Mouse (Mus musculus) retina, adult 2 months (tissue): ENCODE data around the gene Synpo2.

Experiments
- DNase-seq: peaks from one replicate; pipeline ENCODE4 v3.0.0-alpha.2; 2012; ENCODE audit warnings: low read depth, low spot score

Gene Synpo2

GRCm38 (mm10) chr3:123166450-123166849 lies 69.5 kb downstream of the Synpo2 start:
- no peak for DNase-seq

DNA sequence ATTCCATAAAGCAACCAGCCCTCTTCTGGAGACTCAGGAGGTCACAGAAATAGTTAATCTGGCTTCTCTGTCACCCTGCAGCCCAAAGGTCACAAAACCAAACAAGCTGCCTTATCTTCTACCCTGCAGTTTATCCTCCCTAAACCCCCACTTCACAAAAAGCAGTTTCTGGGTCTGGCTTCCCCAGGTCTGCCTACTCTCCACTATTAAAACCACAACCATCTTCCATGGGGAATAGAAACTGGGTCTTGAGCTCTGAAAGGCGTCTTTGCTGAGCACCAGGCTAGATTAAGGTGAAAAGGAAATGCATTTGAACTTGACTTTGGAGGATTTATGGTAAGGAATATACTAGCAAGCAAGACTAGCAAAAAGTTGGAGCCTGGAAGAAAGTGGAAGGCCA lies 71.8 kb downstream of the Synpo2 start:
- no peak for DNase-seq

- no peak for DNase-seq
Measured at GRCm38 (mm10) chr3:123163192-123163523, 72.8 kb downstream of the Synpo2 start.

- DNase-seq = no peak
Measured at GRCm38 (mm10) chr3:123162289-123163191, 73.4 kb downstream of the Synpo2 start.

- peak; percentile 37 for DNase-seq
Measured at GRCm38 (mm10) chr3:123160792-123161191, 75.2 kb downstream of the Synpo2 start.

DNA sequence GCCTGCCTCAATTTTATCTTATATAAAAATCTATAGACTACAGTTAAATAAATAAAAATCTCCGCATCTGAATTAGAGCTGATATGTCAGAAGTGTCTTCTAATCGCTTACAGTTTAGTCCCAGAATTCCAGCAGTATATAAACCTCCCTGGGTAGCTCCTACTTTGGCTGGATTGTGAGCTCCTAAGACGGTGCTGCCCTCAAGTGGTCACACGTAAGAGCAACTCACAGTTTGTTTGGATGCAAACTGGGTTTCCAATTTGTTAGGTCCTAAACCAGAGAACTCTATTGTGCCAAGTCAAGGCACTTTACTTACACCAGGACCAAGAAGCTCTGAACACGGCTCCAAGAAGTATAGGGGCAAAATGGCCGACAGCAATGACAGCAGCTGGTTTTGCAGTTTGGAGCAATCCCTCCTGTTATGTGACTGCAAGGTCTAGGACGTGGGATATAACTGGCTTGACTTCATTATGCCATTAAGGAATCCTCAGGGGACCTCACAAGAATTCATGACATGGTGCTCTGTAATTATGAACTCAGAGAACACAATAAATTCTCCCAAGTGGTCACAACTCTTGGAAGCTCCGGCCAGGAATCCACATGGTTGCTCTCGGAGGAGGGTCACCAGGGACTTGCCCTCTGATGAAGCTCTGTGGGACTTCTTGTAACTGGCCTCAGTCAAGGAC lies 76.7 kb downstream of the Synpo2 start:
- DNase-seq = no peak

GRCm38 (mm10) chr3:123158579-123158978 lies 77.4 kb downstream of the Synpo2 start:
- no peak for DNase-seq

- no peak for DNase-seq
Measured at GRCm38 (mm10) chr3:123153337-123153736, 82.6 kb downstream of the Synpo2 start.

GRCm38 (mm10) chr3:123152911-123153310 lies 83.0 kb downstream of the Synpo2 start:
- DNase-seq = no peak

DNA sequence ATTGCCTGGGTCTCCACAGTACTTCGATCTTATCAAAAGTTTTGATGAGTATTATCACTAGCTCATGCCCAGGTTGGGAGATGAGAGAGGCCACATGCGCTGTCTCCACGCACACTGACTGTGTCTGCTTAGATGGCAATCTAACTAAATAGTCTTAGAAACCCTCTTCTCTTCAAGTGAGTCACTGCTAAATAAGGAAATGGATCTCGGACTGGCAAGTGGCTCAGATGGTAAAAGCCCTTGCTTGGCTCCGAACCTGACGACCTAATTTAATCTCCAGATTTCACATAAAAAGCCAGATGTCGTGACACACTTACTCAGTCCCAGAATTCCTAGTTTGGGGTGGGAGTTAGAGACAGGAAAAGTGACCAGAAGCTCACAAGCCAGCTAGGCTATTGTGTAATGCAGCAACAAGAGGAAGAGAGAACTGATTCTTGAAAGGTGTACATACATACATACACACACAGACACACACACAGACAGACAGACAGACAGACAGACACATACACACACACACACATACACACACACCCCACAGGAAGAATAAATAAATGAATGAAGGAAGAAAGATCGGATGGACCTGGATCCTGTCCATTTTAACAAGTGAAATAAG lies 85.3 kb downstream of the Synpo2 start:
- DNase-seq = no peak

GRCm38 (mm10) chr3:123149380-123150162 lies 86.4 kb downstream of the Synpo2 start:
- no peak for DNase-seq

DNA sequence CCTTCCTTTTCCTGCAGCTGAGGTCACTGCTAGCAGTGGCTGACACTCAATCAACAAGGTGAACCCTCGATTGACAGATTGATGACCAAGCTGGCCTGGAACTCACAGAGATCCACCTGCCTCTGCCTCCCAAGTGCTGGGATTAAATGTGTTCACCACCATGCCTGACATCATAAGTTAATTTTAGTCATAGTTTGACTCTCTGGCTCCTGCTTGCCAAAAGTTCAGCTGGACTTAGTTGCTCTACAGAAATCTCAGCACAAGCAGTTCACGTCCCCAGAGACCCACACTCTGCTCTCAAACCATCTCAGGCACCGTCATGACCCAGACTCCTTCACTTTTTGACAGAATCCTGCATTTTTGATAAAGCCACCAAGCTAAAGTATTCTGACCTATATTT lies 87.3 kb downstream of the Synpo2 start:
- DNase-seq = no peak

DNA sequence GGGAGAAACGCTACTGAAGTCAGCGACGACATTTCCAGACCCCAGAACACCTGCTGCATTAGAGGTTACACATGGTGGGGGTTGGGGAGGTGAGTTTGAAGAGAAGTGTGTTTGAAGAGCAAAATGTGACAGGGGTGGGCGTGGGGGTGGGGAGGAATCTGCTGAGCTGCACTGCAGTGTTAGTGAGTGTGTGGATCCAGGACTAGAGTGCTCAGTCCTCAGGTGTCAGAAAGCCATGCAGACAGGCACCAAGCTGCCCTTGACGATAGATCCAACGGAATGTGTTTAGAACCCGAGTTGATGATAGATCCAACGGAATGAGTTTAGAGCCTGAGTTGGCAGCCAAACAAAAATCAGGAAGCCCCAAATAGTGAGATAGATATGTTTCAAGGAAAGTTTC lies 89.4 kb downstream of the Synpo2 start:
- no peak for DNase-seq

DNA sequence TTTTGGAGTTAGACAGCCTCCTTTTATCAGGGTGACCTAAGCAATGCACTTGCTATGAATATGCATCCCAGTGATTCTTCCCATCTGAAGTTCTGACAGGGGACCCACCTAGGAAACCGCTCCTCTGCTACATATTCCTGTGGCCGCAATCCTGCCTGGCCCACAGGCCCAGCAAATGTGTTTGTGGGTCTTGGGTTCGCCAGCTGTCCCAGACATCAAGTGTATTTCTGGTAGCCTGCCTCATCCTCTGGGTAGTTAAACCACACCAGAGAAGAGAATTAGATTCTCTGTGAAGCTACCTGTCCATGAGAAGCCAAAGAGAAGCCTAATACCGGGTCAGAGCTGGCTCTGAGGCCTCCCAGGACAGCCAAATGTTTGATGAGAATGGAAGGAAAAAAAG lies 90.0 kb downstream of the Synpo2 start:
- DNase-seq = no peak

DNA sequence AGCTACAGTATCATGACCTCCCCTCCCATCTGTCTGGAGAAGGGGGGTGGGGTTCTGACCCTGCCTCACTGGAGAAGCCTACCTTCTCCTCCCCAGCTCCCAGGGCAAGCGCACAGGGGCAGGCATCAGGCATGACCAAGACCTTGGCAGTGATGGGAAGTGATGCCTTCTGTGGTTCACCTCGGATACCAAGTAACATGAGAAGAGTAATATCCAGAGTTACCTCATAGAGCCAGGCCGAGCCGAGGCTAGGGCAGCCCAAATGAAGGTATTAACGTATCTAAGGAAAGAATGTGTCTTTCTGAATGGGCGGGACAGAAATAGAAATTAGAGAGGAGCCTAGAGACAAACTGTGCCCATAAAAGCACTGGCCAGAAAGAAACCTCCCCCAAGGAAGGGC lies 92.5 kb downstream of the Synpo2 start:
- no peak for DNase-seq

- DNase-seq = no peak
Measured at GRCm38 (mm10) chr3:123142298-123142697, 93.7 kb downstream of the Synpo2 start.

- no peak for DNase-seq
Measured at GRCm38 (mm10) chr3:123141069-123141468, 94.9 kb downstream of the Synpo2 start.

DNA sequence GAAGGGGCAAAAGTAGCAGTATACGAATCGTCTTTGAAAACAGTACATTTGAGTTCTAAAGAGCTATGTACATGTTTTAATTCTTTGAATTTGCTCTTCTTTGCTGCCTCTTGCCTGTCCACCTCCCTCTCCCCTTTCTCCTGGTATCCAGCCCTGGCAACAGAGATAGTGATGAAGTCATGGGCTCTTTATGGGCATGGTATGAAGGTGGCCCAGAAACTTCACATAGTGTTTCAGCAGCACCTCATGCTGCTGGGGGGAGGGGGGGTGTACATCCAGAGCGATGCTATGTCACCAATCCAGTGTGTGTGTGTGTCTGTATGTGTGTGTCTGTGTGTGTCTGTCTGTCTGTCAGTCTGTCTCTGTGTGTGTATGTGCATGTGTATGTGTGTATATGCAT lies 95.8 kb downstream of the Synpo2 start:
- DNase-seq = no peak

DNA sequence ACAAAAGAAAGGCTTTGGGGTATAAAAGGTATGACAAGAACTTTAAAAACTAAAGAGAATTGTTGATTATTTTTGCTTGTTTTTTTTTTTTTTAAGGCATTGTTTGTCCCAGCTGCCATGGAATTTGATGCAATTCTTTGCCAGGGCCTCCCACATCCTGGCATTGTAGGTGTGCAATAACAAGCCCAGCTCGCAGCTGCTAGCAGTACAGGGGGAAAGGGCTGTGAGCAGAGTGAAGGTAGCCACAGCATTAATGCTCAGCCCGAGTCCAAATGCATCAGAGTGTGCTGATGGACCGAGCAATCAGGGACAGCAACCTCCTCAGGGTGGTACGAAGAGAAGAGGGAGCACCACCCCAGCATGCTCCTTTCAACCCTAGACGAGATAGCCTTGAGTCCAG lies 96.3 kb downstream of the Synpo2 start:
- DNase-seq = no peak

DNA sequence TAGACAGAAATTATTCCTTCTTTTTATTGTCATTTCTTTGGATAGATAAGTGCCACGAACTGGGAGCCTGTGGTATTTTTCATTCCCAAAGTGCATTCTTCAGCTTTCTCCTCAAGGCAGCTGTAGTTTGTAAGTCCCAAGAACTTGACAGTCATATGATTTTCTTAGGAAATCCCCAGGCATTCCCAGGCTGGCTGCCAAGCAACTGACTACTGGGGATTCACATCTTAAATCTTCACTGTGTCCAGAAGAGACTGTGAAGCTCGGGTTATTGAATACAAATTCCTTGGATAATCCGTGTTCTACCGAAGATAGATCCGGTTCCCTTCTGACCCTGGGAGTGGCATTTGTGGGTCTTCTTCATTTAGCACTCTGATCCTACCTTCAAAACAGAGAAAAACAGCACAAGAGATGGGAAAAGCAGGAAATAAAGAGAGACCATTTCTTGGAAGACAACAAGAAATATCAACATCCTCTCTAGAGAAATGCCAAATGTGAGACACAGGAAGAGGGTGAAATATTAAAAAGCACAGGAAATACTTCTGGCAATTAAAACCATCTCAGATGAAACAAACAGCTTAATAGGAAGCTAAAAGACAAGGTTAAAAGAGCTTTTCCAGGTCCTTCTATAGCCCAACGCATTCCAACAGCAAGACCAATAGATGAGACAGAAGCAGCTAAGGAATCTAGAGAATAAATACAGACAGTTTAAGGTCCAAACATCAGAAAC lies 97.5 kb downstream of the Synpo2 start:
- no peak for DNase-seq

DNA sequence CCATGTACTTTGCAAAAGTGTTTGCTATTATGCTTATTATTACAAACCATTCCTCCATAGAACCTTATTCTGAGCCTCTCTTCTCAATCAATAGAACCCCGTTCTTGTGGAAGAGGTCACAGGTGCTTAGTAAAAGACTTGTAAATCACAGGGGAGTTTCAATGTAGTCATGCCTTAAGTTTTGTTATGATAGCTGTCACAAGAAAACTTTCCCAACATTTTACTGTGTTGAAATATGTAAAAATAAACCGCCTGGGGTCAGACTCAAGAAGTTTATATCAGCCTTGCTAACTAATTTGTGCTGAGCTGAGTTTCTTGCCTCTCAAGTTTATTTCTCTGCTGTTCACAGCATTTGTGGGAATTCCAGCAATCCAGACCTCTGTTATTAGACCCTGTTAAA lies 103.8 kb downstream of the Synpo2 start:
- DNase-seq = no peak
